In genomic region chr17:66481295-66481694, GRCm38 (mm10) we compare ENCODE assay signal across 24 mouse cellular contexts. TPM values are rescaled to one million over a fixed set of nuclear protein-coding genes. Genes with fewer than 3 reads are reported as not detected.
A peak's percentile ranks its signal among the peaks of the same experiment; 100 is the strongest.
DNase-seq lines count a peak whose midpoint lies in the region; ATAC-seq and TF ChIP-seq lines count a peak whose summit lies in the region.
"Had no signal": no experiment of that assay in that cellular context is flagged by ENCODE, and none has a peak within 500 bp of the region (broad histone marks: within the 10 kb centered on the region; RNA-seq: fewer than 3 reads in every experiment).

No protein-coding gene starts in this region.

- peak overlapping the region; percentile 83; the same call in 1 of the 2 replicates for H3K27ac ChIP-seq in forebrain, embryonic 10.5 days
- H3K27ac ChIP-seq in forebrain, embryonic 15.5 days (replicated peaks): no peak overlapping the region
- H3K27ac ChIP-seq in midbrain, embryonic 10.5 days (replicated peaks): peak overlapping the region; percentile 94
- no peak overlapping the region for H3K27ac ChIP-seq in midbrain, postnatal 0 days (ENCODE audit: low read depth, low read length)
- peak overlapping the region; percentile 83; the same call in 1 of the 2 replicates for H3K27ac ChIP-seq in embryonic facial prominence, embryonic 10.5 days (replicated peaks)
- H3K27ac ChIP-seq: layer of hippocampus, adult 2 months had no signal

- WGBS in forebrain, embryonic 10.5 days: 78% methylated on average over 5 of the region's 5 CpGs
- WGBS in forebrain, embryonic 15.5 days: 73% methylated on average over 5 of the region's 5 CpGs
- WGBS in midbrain, embryonic 10.5 days: 69% methylated on average over 5 of the region's 5 CpGs
- 81% methylated on average over 4 of the region's 5 CpGs for WGBS in midbrain, postnatal 0 days
- WGBS in embryonic facial prominence, embryonic 10.5 days: 74% methylated on average over 5 of the region's 5 CpGs

- no peak overlapping the region for H3K4me2 ChIP-seq in forebrain, embryonic 15.5 days (replicated peaks)
- H3K4me2 ChIP-seq in midbrain, postnatal 0 days (ENCODE audit: low read depth, low read length, poor library complexity, severe bottlenecking): no peak overlapping the region

- no peak overlapping the region for H3K4me3 ChIP-seq in forebrain, embryonic 10.5 days
- H3K4me3 ChIP-seq in forebrain, embryonic 15.5 days: no peak overlapping the region
- H3K4me3 ChIP-seq in midbrain, embryonic 10.5 days: no peak overlapping the region
- H3K4me3 ChIP-seq in midbrain, postnatal 0 days (ENCODE audit: low read depth, low read length): no peak overlapping the region
- no peak overlapping the region for H3K4me3 ChIP-seq in embryonic facial prominence, embryonic 10.5 days
- H3K4me3 ChIP-seq: layer of hippocampus, adult 2 months; myocyte; neural tube, embryonic 13.5 days had no signal

- H3K4me1 ChIP-seq in forebrain, embryonic 10.5 days: peaks cover 47% of the 10 kb centered on the region
- peaks cover 28% of the 10 kb centered on the region for H3K4me1 ChIP-seq in forebrain, embryonic 15.5 days
- H3K4me1 ChIP-seq in midbrain, embryonic 10.5 days: peaks cover 74% of the 10 kb centered on the region
- peaks cover 6% of the 10 kb centered on the region; the same call in 1 of the 2 replicates for H3K4me1 ChIP-seq in midbrain, postnatal 0 days (ENCODE audit: insufficient read depth, low read length)
- H3K4me1 ChIP-seq in embryonic facial prominence, embryonic 10.5 days: peaks cover 44% of the 10 kb centered on the region

- peaks cover 54% of the 10 kb centered on the region for H3K27me3 ChIP-seq in forebrain, embryonic 10.5 days (ENCODE audit: poor library complexity, severe bottlenecking)
- H3K27me3 ChIP-seq in forebrain, embryonic 15.5 days: no peaks in the 10 kb centered on the region
- H3K27me3 ChIP-seq in midbrain, embryonic 10.5 days (ENCODE audit: low read depth, poor library complexity, severe bottlenecking): peaks cover 18% of the 10 kb centered on the region
- H3K27me3 ChIP-seq in midbrain, postnatal 0 days (ENCODE audit: insufficient read depth, low read length): no peaks in the 10 kb centered on the region
- peaks cover 59% of the 10 kb centered on the region for H3K27me3 ChIP-seq in embryonic facial prominence, embryonic 10.5 days (replicated peaks; ENCODE audit: low read depth, poor library complexity, severe bottlenecking)
- H3K27me3 ChIP-seq: neural tube, embryonic 13.5 days had no signal

- no peaks in the 10 kb centered on the region for H3K9me3 ChIP-seq in forebrain, embryonic 10.5 days
- no peaks in the 10 kb centered on the region for H3K9me3 ChIP-seq in forebrain, embryonic 15.5 days
- H3K9me3 ChIP-seq in midbrain, embryonic 10.5 days (replicated peaks): no peaks in the 10 kb centered on the region
- H3K9me3 ChIP-seq in midbrain, postnatal 0 days (ENCODE audit: low read length): no peaks in the 10 kb centered on the region
- H3K9me3 ChIP-seq in embryonic facial prominence, embryonic 10.5 days: no peaks in the 10 kb centered on the region
- H3K9me3 ChIP-seq: heart, embryonic 10.5 days; neural tube, embryonic 13.5 days had no signal

- H3K36me3 ChIP-seq in forebrain, embryonic 10.5 days (replicated peaks): no peaks in the 10 kb centered on the region
- no peaks in the 10 kb centered on the region for H3K36me3 ChIP-seq in forebrain, embryonic 15.5 days
- no peaks in the 10 kb centered on the region for H3K36me3 ChIP-seq in midbrain, embryonic 10.5 days
- H3K36me3 ChIP-seq in midbrain, postnatal 0 days (ENCODE audit: insufficient read depth, low read length): no peaks in the 10 kb centered on the region
- no peaks in the 10 kb centered on the region for H3K36me3 ChIP-seq in embryonic facial prominence, embryonic 10.5 days (replicated peaks)
- H3K36me3 ChIP-seq: G1E; heart, embryonic 10.5 days; neural tube, embryonic 13.5 days had no signal

- TF ChIP-seq CTCF in midbrain, postnatal 0 days (IDR thresholded peaks at IDR 0.05): no peak

- no peak for DNase-seq in forebrain, embryonic 10.5 days (ENCODE audit: extremely low spot score, low spot score)
- DNase-seq in midbrain, embryonic 10.5 days (ENCODE audit: low spot score): no peak
- DNase-seq in midbrain, postnatal 0 days (ENCODE audit: low spot score): no peak
- DNase-seq in embryonic facial prominence, embryonic 10.5 days (ENCODE audit: low spot score): no peak
- DNase-seq in thymus, postnatal 25 days: no peak
- no peak for DNase-seq in kidney, adult 11 months
- DNase-seq: adrenal gland, postnatal 14 days; cerebellum, adult 2 months; cerebellum, postnatal 25 days; gastrocnemius, postnatal 10 days; heart, postnatal 4 days; kidney, postnatal 25 days; lung, postnatal 4 days; retina, postnatal 1 day; right cerebral cortex, postnatal 4 days; thymus, postnatal 14 days had no signal

- ATAC-seq in forebrain, embryonic 15.5 days (replicated peaks): no peak
- ATAC-seq in midbrain, postnatal 0 days (ENCODE audit: low FRiP score): no peak

- H3K9ac ChIP-seq in forebrain, embryonic 15.5 days (replicated peaks): no peak overlapping the region
- no peak overlapping the region for H3K9ac ChIP-seq in midbrain, postnatal 0 days (replicated peaks; ENCODE audit: low read length, poor library complexity, severe bottlenecking)

RNA-seq across cellular contexts. Expression of gene Mtcl1, which starts 31.7 kb away (rescaled TPM):
- polyA plus RNA-seq in forebrain, embryonic 10.5 days (2016; fragmentation: Nextera tagmentation; extraction: Ambion mirVana): 25.5 and 28.4 TPM in 2 replicates
- 33.5 and 35.5 TPM in 2 replicates for polyA plus RNA-seq in forebrain, embryonic 15.5 days (2015; fragmentation: Nextera tagmentation; extraction: Ambion mirVana)
- polyA plus RNA-seq in midbrain, embryonic 10.5 days (2016; fragmentation: Nextera tagmentation; extraction: Ambion mirVana): 45.9 and 65.2 TPM in 2 replicates
- total RNA-seq in midbrain, postnatal 0 days (2014; rRNA removed): 15.7 and 25.2 TPM in 2 replicates
- 9.5 and 10.8 TPM in 2 replicates for polyA plus RNA-seq in midbrain, postnatal 0 days (2015; fragmentation: Nextera tagmentation; extraction: Ambion mirVana)
- 13.2 and 22.3 TPM in 2 replicates for polyA plus RNA-seq in embryonic facial prominence, embryonic 10.5 days (2016; fragmentation: Nextera tagmentation; extraction: Ambion mirVana)
- total RNA-seq: granulocyte monocyte progenitor cell, adult 5-6 weeks; megakaryocyte-erythroid progenitor cell, adult 5-6 weeks had no signal
- polyA plus RNA-seq: G1E had no signal

RNA-seq across cellular contexts. Expression of gene Rab12, which starts 38.2 kb away (rescaled TPM):
- polyA plus RNA-seq in forebrain, embryonic 10.5 days (2016; fragmentation: Nextera tagmentation; extraction: Ambion mirVana): 24.8 and 26.4 TPM in 2 replicates
- 71.7 and 77.0 TPM in 2 replicates for polyA plus RNA-seq in forebrain, embryonic 15.5 days (2015; fragmentation: Nextera tagmentation; extraction: Ambion mirVana)
- polyA plus RNA-seq in midbrain, embryonic 10.5 days (2016; fragmentation: Nextera tagmentation; extraction: Ambion mirVana): 24.6 and 31.4 TPM in 2 replicates
- 102 and 112 TPM in 2 replicates for total RNA-seq in midbrain, postnatal 0 days (2014; rRNA removed)
- 90.5 and 95.3 TPM in 2 replicates for polyA plus RNA-seq in midbrain, postnatal 0 days (2015; fragmentation: Nextera tagmentation; extraction: Ambion mirVana)
- 25.5 and 27.4 TPM in 2 replicates for polyA plus RNA-seq in embryonic facial prominence, embryonic 10.5 days (2016; fragmentation: Nextera tagmentation; extraction: Ambion mirVana)

Comparison
In these comparisons a context has a peak if more than half of its experiments do, and no peak if none do; other contexts are left out.
1. H3K27ac ChIP-seq: peak in forebrain, embryonic 10.5 days (single experiment), midbrain, embryonic 10.5 days (single experiment) and embryonic facial prominence, embryonic 10.5 days (single experiment); none in forebrain, embryonic 15.5 days (single experiment) and midbrain, postnatal 0 days (single experiment).